Mouse (Mus musculus) forebrain, embryonic 13.5 days (tissue): ENCODE measurements around the gene Rasd2. TPM values are rescaled to one million over a fixed set of nuclear protein-coding genes. Genes with fewer than 3 reads are reported as not detected.

Source experiments
- ATAC-seq: fragments of 200-750 bp; cut with Nextera tagmentation; 2 replicates; pipeline ENCODE4 v1.8.0; 2017
- H3K27ac ChIP-seq: fragments of 300-500 bp; sonication (generic); 2 replicates; pipeline ENCODE4 v1.5.1; 2015; ENCODE audit warnings: inconsistent platforms, mild to moderate bottlenecking, moderate library complexity
- H3K27me3 ChIP-seq: fragments of 300-500 bp; sonication (generic); 2 replicates; pipeline ENCODE4 v1.6.1; 2015; ENCODE audit warnings: mild to moderate bottlenecking, inconsistent platforms
- H3K36me3 ChIP-seq: fragments of 300-500 bp; sonication (generic); 2 replicates; pipeline ENCODE4 v1.6.1; 2015; ENCODE audit warnings: mild to moderate bottlenecking, inconsistent platforms; ENCODE audit not compliant: poor library complexity, severe bottlenecking
- H3K4me1 ChIP-seq: fragments of 300-500 bp; sonication (generic); 2 replicates; pipeline ENCODE4 v1.6.1; 2015; ENCODE audit warnings: inconsistent platforms
- H3K4me2 ChIP-seq: fragments of 300-500 bp; sonication (generic); 2 replicates; pipeline ENCODE4 v1.6.1; 2015; ENCODE audit warnings: inconsistent platforms, mild to moderate bottlenecking, moderate library complexity
- H3K4me3 ChIP-seq: fragments of 300-500 bp; sonication (generic); 2 replicates; pipeline ENCODE4 v1.5.1; 2015; ENCODE audit warnings: mild to moderate bottlenecking, inconsistent platforms
- H3K9ac ChIP-seq: fragments of 300-500 bp; sonication (generic); 2 replicates; pipeline ENCODE4 v1.6.1; 2015; ENCODE audit warnings: mild to moderate bottlenecking, inconsistent platforms
- H3K9me3 ChIP-seq: fragments of 300-500 bp; sonication (generic); replicated peaks from 2 replicates; pipeline ENCODE4 v1.6.1; 2016; ENCODE audit warnings: inconsistent platforms
- WGBS: fragments of 180-500 bp; shearing (Covaris S2); methylation state at CpG from one replicate; pipeline ENCODE4 v1.1.7; 2015; 5-methylcytosine and 5-hydroxymethylcytosine counted together
- polyA plus RNA-seq: library from polyadenylated mRNA; unstranded; fragments of >200 nt; fragmentation: Nextera tagmentation; extraction: Ambion mirVana; gene quantifications from 2 replicates; pipeline ENCODE4 v1.2.1, GENCODE M21; 2015

Rasd2 gene
- polyA plus RNA-seq, 1 experiment from 2014 or later, result 0.31 TPM

DNA sequence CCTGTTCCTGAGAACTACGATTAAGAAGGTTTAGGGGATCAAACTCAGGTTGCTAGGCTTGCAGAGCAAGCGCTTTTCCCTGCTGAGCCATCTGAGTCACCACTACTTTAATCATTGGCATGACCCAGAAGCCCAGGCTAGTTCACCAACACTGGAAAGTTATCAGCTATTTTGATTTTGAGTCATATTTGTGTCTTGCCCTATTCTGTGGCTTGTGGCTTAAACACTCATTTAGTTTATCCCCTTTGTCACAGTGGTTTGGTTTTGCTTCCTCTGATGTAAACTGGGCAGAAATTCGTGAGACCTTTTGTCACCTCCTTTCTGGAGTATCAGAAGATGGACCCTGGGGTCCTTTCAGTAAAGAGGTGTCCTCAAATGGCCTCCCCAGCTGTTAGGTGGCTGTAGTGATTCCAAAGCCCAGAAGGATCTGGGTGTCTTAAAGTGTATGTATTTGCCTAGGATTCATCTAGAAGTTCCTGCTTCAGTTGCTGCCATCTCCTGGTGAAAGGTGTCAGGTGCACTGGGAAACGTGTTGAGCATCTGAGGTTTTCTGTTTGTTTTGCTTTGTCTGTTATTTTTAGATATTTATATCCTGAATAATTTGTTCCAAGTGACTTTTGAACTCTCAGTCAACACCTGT lies 20.3 kb downstream of the Rasd2 start:
- Histone ChIP-seq H3K4me2 (no peak overlapping the region), H3K27me3 (no peaks in the 10 kb centered on the region), H3K9ac (no peak overlapping the region), H3K36me3 (no peaks in the 10 kb centered on the region), H3K9me3 (no peaks in the 10 kb centered on the region), H3K27ac (no peak overlapping the region), H3K4me1 (no peaks in the 10 kb centered on the region), H3K4me3 (no peak overlapping the region)
- 61% methylated on average over 4 of the region's 4 CpGs for WGBS
- no peak for ATAC-seq

DNA sequence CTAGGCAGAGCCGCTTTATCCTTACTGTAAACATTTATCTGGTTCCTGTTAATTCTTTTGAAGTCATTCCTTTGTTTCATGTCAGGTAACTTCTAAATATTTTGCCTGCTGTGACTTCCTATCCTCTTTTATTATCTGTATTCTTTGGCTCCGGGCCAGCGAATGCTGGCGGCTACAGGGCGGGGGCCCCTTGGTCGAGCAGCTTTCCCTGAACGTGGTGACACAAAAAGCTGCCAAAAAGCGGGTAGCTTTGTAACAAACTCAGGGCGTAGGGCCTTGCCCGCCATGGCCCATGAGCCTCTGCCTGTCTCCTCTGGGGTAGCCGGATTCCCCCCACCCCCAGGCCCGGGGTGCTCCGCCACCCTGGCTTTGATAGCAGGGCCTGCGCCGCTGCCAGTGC lies 33.6 kb downstream of the Rasd2 start:
- WGBS, result 92% methylated on average over 15 of the region's 15 CpGs
- Histone ChIP-seq H3K36me3 (no peaks in the 10 kb centered on the region), H3K27ac (no peak overlapping the region), H3K4me1 (no peaks in the 10 kb centered on the region), H3K4me3 (no peak overlapping the region), H3K9me3 (peaks cover 5% of the 10 kb centered on the region), H3K4me2 (no peak overlapping the region), H3K27me3 (no peaks in the 10 kb centered on the region), H3K9ac (no peak overlapping the region)
- ATAC-seq, result no peak

DNA sequence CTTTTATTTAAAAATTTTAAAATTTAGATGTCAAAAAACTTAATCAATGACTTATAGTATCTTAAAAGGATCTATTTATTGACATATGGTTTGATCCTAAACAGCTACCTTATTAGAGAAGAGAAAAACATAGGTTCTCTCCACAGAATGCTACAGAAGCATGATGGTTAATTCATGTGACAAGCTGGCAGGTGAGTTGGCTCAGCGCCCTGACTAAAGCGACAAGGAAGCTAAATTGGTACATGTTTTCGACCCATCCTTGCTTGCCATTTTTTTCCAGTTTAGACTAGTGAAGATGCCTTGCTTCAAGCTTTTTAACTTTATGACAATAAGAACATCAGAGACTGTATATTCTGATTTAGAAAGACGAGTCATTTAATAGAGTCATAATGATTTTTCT lies 35.4 kb downstream of the Rasd2 start:
- Histone ChIP-seq H3K27me3 (no peaks in the 10 kb centered on the region), H3K4me2 (no peak overlapping the region), H3K27ac (no peak overlapping the region), H3K9me3 (peaks cover 5% of the 10 kb centered on the region), H3K9ac (no peak overlapping the region), H3K36me3 (no peaks in the 10 kb centered on the region), H3K4me3 (no peak overlapping the region), H3K4me1 (no peaks in the 10 kb centered on the region)
- WGBS, result 91% methylated on average over 4 of the region's 4 CpGs
- ATAC-seq, result no peak

DNA sequence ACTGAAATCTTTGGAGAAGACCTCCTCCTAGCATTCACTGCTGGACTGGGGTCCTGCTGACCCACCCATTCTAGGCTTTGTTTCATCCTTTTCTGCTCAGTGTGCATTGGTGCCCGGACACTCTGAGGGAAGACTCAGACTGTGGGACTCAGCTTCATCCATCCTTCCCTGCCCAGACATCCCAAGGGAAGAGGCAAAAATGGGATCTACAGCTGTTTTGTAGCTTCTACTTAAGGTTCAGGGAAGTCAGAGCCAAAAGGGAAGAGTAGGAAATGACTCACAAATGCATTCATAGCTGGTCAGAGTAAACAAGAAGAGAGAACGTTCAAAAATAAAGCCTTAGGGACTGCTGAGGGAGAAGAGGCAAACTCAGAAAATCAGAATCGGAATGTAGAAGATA lies 40.3 kb downstream of the Rasd2 start:
- Histone ChIP-seq H3K4me2 (no peak overlapping the region), H3K36me3 (no peaks in the 10 kb centered on the region), H3K9ac (no peak overlapping the region), H3K27ac (no peak overlapping the region), H3K9me3 (no peaks in the 10 kb centered on the region), H3K4me3 (no peak overlapping the region), H3K27me3 (no peaks in the 10 kb centered on the region), H3K4me1 (no peaks in the 10 kb centered on the region)
- 89% methylated on average over 3 of the region's 3 CpGs for WGBS
- no peak for ATAC-seq

DNA sequence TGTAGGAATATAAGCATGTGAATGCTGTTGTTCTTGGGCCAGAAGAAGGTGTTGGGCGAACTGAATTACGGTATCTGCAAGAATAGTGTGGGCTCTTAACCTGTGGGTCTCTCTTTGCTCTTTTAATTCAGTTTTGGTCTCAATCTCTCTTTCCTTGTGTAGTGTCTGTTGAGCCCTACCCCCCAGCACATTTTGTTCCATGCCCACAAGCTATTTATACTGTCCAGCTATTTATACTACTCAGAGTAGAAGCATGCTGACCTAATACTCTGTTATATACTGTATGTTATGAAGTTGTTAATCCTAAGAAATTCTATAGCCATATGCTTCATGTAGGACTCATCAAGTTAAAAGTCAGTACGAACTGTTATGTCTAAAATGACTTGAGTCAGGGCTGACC lies 41.9 kb downstream of the Rasd2 start:
- Histone ChIP-seq H3K4me2 (no peak overlapping the region), H3K27me3 (no peaks in the 10 kb centered on the region), H3K9me3 (no peaks in the 10 kb centered on the region), H3K4me1 (no peaks in the 10 kb centered on the region), H3K9ac (no peak overlapping the region), H3K36me3 (no peaks in the 10 kb centered on the region), H3K27ac (no peak overlapping the region), H3K4me3 (no peak overlapping the region)
- ATAC-seq, result no peak
- WGBS, result 87% methylated on average over 3 of the region's 3 CpGs

DNA sequence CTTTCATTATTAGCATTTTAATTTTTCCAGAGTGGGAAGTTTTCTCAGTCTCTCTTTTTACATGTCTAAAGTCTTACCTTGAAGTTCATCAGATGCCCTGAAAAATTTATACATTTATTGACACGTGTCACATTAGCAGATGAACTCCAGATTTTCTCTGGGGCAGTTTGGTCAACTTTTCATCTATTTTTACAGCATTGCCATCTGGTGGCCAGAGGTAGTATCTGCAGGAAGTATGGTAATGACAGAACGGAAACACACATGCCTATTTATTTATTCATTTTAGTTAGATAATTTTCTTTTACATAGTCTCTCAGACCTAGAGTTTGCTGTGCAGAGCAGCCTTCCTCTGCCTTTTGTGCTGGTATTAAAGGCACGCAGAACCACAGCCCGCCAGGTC lies 58.4 kb downstream of the Rasd2 start:
- Histone ChIP-seq H3K9me3 (peaks cover 6% of the 10 kb centered on the region; the same call in 1 of the 2 replicates), H3K4me1 (no peaks in the 10 kb centered on the region), H3K27me3 (no peaks in the 10 kb centered on the region), H3K36me3 (no peaks in the 10 kb centered on the region), H3K4me2 (no peak overlapping the region), H3K4me3 (no peak overlapping the region), H3K9ac (no peak overlapping the region), H3K27ac (no peak overlapping the region)
- WGBS, result 36% methylated on average over 4 of the region's 4 CpGs
- ATAC-seq, result no peak

Other genes starting within 250 kb of the Rasd2 start
- 51.1 and 51.2 TPM in 2 replicates for gene Hmgxb4, start 220.6 kb upstream of the Rasd2 start, polyA plus RNA-seq
- gene Tom1, start 180.2 kb upstream of the Rasd2 start, polyA plus RNA-seq, result 16.9 and 20.1 TPM in 2 replicates
- gene Hmox1, start 120.3 kb upstream of the Rasd2 start, polyA plus RNA-seq, result 11.3 and 12.8 TPM in 2 replicates
- gene Mcm5, start 104.4 kb upstream of the Rasd2 start, polyA plus RNA-seq, result 132 and 151 TPM in 2 replicates
- 0.17 TPM in 1 of 2 replicates, not detected in the other for gene Gm10358, start 192.6 kb downstream of the Rasd2 start, polyA plus RNA-seq
- 0.11 TPM in 1 of 2 replicates, not detected in the other for gene Iqcm, start 234.8 kb downstream of the Rasd2 start, polyA plus RNA-seq